Mouse (Mus musculus): ENCODE measurements around the gene Tppp3. TPM values are rescaled to one million over a fixed set of nuclear protein-coding genes. Genes with fewer than 3 reads are reported as not detected.

Tppp3 gene
- polyA plus RNA-seq, 1 experiment, result 3.5 TPM

DNA sequence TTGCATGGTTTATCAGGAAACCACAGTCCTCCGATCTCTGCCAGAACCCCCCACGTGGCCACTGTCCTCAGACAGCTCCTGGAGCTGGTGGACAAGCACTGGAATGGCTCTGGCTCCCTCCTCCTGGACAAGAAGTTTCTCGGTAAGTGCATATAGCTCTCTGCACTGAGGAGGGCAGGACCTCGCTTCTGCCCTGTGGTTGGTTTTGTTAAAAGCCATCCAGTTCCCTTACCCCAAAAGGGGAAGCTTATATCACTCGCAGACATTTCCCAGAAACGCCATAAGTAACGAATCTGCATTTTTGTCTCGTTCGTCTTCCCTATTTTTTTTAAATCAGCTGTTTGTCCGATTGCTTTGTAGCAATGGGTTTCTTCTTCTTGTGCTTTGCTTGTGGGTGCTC lies 16.1 kb downstream of the Tppp3 start:
- peak overlapping the region; percentile 6 for H3K4me3 ChIP-seq (replicated peaks; ENCODE audit: control insufficient read depth, low read depth, low read length)
- under 1% methylated on average over 10 of the region's 10 CpGs for WGBS

DNA sequence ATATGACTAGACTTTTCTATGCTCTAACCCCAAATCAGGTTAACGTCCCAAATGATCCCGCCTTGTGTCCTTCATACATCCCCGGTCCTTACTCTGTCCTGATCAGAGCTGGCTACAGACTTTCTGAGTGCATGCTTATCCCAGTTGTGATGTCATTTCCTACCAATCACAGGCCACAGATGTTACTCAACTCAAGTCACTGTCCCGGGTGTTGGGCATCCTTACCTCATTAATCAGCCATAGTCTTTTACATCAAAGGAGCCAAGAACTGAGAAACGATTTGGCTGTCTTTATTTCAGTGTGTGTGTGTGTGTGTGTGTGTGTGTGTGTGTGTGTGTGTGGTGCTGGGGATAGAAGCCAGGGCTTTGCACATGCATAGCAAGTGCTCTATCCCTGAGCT lies 17.2 kb downstream of the Tppp3 start:
- Histone ChIP-seq H3K4me3 (replicated peaks; ENCODE audit: control insufficient read depth, low read depth, low read length) (no peak overlapping the region), H3K27ac (ENCODE audit: control insufficient read depth, insufficient read depth, low read depth, low read length, poor library complexity) (no peak overlapping the region), H3K4me1 (ENCODE audit: control insufficient read depth, insufficient read depth, low read length) (no peaks in the 10 kb centered on the region; the same call in 1 of the 2 replicates)
- WGBS, result 57% methylated on average over 5 of the region's 5 CpGs
- TF ChIP-seq POLR2A (IDR thresholded peaks at IDR 0.05; ENCODE audit: borderline replicate concordance, control insufficient read depth, low read depth, low read length) (no peak), CTCF (IDR thresholded peaks at IDR 0.05; ENCODE audit: control insufficient read depth, insufficient read depth, low read length) (no peak)

More for the DNA sequence above, 16.1 kb downstream of the Tppp3 start:
- Histone ChIP-seq H3K4me1 (ENCODE audit: control insufficient read depth, insufficient read depth, low read length) (no peaks in the 10 kb centered on the region; the same call in 1 of the 2 replicates), H3K27ac (ENCODE audit: control insufficient read depth, insufficient read depth, low read depth, low read length, poor library complexity) (peak overlapping the region; percentile 26; the same call in 1 of the 2 replicates)
- TF ChIP-seq CTCF (IDR thresholded peaks at IDR 0.05; ENCODE audit: control insufficient read depth, insufficient read depth, low read length) (no peak), POLR2A (IDR thresholded peaks at IDR 0.05; ENCODE audit: borderline replicate concordance, control insufficient read depth, low read depth, low read length) (no peak)

DNA sequence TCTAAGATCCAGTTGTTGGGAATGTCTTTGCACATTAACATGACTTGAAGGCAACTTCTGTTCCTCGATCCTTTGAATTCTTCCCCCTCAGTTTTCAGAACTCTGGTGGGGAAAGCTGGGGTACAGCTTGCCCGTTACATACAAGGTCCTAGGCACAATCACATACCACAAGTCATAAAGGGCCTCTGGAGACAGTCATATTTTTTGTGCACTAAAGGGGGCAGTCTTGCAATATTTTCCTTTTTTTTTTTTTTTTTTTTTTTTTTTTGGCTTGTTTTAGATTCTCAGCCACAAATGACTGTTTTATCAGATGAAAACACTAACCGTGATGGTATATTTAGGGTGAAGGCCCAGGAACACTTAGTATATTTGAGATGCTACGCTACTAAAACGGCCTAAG lies 18.0 kb downstream of the Tppp3 start:
- H3K4me3 ChIP-seq (replicated peaks; ENCODE audit: control insufficient read depth, low read depth, low read length), result no peak overlapping the region
- 9% methylated on average over 5 of the region's 5 CpGs for WGBS
- TF ChIP-seq POLR2A (IDR thresholded peaks at IDR 0.05; ENCODE audit: borderline replicate concordance, control insufficient read depth, low read depth, low read length), result no peak
- TF ChIP-seq CTCF (IDR thresholded peaks at IDR 0.05; ENCODE audit: control insufficient read depth, insufficient read depth, low read length), result no peak
- H3K27ac ChIP-seq (ENCODE audit: control insufficient read depth, insufficient read depth, low read depth, low read length, poor library complexity), result no peak overlapping the region
- H3K4me1 ChIP-seq (ENCODE audit: control insufficient read depth, insufficient read depth, low read length), result no peaks in the 10 kb centered on the region; the same call in 1 of the 2 replicates

DNA sequence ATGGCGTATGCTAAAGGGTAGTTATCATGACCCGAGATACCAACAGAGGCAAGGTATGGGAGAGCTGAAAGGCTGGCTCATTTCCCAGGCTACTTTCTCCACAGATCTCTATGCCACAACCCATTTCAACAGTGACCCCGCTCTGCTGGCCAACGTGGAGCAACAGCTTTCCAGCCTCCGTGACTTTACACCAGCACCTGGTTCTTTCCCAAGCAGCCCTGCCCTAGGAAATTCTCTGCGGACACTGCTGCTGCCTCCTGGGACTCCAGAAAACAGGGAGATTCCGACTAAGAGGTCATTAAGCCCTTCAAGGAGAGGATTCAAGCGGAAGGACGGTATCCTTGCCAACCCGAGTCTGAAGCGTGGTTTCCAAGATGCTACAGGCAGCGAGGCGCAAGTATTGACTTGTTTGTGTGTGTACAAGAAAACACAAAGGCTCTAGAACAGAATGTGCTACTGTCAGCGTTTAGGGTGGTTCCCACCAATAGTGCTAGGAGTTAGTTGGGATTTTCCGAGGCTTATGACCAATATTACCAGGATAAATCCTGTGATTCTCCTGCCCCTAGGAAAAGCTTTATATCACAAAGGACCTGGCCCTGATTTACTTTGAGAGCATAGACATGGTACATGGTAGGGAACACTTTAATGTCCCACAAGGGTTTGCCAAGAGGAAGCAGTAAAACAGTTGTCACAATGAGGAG lies 19.3 kb downstream of the Tppp3 start:
- 70% methylated on average over 15 of the region's 15 CpGs for WGBS
- H3K4me1 ChIP-seq (ENCODE audit: control insufficient read depth, insufficient read depth, low read length), result no peaks in the 10 kb centered on the region; the same call in 1 of the 2 replicates
- H3K4me3 ChIP-seq (replicated peaks; ENCODE audit: control insufficient read depth, low read depth, low read length), result no peak overlapping the region
- TF ChIP-seq POLR2A (IDR thresholded peaks at IDR 0.05; ENCODE audit: borderline replicate concordance, control insufficient read depth, low read depth, low read length), result no peak
- TF ChIP-seq CTCF (IDR thresholded peaks at IDR 0.05; ENCODE audit: control insufficient read depth, insufficient read depth, low read length), result no peak
- no peak overlapping the region for H3K27ac ChIP-seq (ENCODE audit: control insufficient read depth, insufficient read depth, low read depth, low read length, poor library complexity)

DNA sequence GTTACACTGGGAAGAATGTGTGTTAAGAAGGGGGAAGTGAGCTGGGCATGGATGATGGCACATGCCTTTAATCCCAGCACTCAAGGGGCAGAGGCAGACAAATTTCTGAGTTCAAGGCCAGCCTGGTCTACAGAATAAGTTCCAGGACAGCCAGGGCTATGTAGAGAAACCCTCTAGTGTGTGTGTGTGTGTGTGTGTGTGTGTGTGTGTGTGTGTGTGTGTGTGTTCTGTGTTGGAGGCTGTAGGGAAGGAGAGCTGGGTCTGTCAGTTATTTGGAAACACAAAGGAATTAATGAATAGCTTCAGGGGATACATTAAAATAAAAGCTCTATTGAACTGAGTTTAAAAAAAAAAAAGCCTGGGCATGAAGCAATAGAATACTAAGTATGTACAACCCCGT lies 20.3 kb downstream of the Tppp3 start:
- TF ChIP-seq POLR2A (IDR thresholded peaks at IDR 0.05; ENCODE audit: borderline replicate concordance, control insufficient read depth, low read depth, low read length), result no peak
- no peak for TF ChIP-seq CTCF (IDR thresholded peaks at IDR 0.05; ENCODE audit: control insufficient read depth, insufficient read depth, low read length)
- Histone ChIP-seq H3K4me3 (replicated peaks; ENCODE audit: control insufficient read depth, low read depth, low read length) (no peak overlapping the region), H3K27ac (ENCODE audit: control insufficient read depth, insufficient read depth, low read depth, low read length, poor library complexity) (no peak overlapping the region), H3K4me1 (ENCODE audit: control insufficient read depth, insufficient read depth, low read length) (no peaks in the 10 kb centered on the region; the same call in 1 of the 2 replicates)
- WGBS, result 28% methylated on average over 1 of the region's 1 CpGs

DNA sequence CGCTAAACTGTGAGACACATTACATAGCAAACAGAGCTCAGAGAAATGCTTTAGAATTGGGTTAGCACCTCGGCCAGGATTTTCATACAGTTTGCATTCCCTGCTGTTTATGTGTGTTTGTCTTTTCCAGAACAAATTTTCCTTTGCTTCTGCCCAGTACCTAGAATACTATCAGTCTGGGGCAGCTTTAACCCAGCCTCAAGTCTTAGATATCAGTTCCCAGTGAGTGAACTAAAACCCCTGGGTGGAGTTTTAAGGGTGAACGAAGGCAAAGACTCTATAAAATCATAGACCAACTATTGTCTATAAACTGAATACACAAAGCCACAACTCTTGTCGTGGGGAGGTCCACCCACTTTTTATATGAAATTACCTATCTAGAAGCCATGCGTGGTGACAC lies 22.7 kb downstream of the Tppp3 start:
- TF ChIP-seq CTCF (IDR thresholded peaks at IDR 0.05; ENCODE audit: control insufficient read depth, insufficient read depth, low read length) (no peak), POLR2A (IDR thresholded peaks at IDR 0.05; ENCODE audit: borderline replicate concordance, control insufficient read depth, low read depth, low read length) (no peak)
- Histone ChIP-seq H3K27ac (ENCODE audit: control insufficient read depth, insufficient read depth, low read depth, low read length, poor library complexity) (no peak overlapping the region), H3K4me1 (ENCODE audit: control insufficient read depth, insufficient read depth, low read length) (no peaks in the 10 kb centered on the region), H3K4me3 (replicated peaks; ENCODE audit: control insufficient read depth, low read depth, low read length) (no peak overlapping the region)
- WGBS, result 60% methylated on average over 5 of the region's 5 CpGs

DNA sequence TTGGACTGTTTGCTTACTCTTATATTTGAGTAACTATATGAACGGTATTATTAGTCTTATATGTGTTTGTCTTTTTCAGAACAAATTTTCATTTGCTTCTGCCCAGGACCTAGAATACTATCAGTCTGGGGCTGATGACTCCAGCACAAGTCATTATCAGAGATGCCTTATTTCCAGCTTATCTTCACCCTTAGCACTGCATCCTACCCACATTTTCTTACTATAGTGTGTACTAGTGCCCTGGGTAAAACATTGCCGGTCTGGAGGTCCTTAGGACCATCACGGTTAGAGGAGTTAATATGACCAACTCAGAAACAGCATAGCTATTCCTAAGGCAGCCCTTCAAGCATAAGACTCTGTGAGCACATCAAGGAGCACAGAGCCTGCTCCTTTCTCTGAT lies 23.1 kb downstream of the Tppp3 start:
- TF ChIP-seq POLR2A (IDR thresholded peaks at IDR 0.05; ENCODE audit: borderline replicate concordance, control insufficient read depth, low read depth, low read length) (no peak), CTCF (IDR thresholded peaks at IDR 0.05; ENCODE audit: control insufficient read depth, insufficient read depth, low read length) (no peak)
- 63% methylated on average over 3 of the region's 3 CpGs for WGBS
- Histone ChIP-seq H3K4me3 (replicated peaks; ENCODE audit: control insufficient read depth, low read depth, low read length) (no peak overlapping the region), H3K27ac (ENCODE audit: control insufficient read depth, insufficient read depth, low read depth, low read length, poor library complexity) (no peak overlapping the region), H3K4me1 (ENCODE audit: control insufficient read depth, insufficient read depth, low read length) (no peaks in the 10 kb centered on the region)

DNA sequence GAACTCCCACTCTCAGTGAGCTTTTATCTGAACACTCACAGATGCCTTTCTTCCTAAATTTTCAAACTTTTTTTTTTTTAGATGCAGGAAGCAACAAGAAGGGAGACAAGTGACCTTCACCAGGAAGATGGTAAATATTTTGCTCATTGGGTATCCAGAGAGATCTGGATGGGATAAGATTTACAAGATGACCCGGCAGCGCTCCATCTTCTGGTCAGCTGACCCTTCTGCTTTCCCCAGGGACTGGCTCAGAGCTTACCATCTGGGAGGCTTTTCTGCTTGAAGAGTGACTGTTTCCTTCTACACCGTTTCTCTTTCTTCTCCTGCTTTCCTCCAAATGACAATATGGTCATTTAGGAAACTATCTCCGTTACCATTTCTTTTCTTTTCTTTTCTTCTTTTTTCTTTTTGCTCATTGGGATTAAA lies 25.2 kb downstream of the Tppp3 start:
- Histone ChIP-seq H3K27ac (ENCODE audit: control insufficient read depth, insufficient read depth, low read depth, low read length, poor library complexity) (no peak overlapping the region), H3K4me3 (replicated peaks; ENCODE audit: control insufficient read depth, low read depth, low read length) (no peak overlapping the region), H3K4me1 (ENCODE audit: control insufficient read depth, insufficient read depth, low read length) (no peaks in the 10 kb centered on the region)
- no peak for TF ChIP-seq CTCF (IDR thresholded peaks at IDR 0.05; ENCODE audit: control insufficient read depth, insufficient read depth, low read length)
- no peak for TF ChIP-seq POLR2A (IDR thresholded peaks at IDR 0.05; ENCODE audit: borderline replicate concordance, control insufficient read depth, low read depth, low read length)
- 73% methylated on average over 4 of the region's 4 CpGs for WGBS

All from bone marrow, adult 2 months (tissue).